Mouse (Mus musculus) left cerebral cortex, adult 9 months (tissue): ENCODE results near the gene Rbm33.

Source experiments
- DNase-seq, 2 experiments: peaks; one replicate each; pipeline ENCODE4 v3.0.0; 2022; ENCODE audit warnings: low spot score in 2 of 2

The Rbm33 gene

DNA sequence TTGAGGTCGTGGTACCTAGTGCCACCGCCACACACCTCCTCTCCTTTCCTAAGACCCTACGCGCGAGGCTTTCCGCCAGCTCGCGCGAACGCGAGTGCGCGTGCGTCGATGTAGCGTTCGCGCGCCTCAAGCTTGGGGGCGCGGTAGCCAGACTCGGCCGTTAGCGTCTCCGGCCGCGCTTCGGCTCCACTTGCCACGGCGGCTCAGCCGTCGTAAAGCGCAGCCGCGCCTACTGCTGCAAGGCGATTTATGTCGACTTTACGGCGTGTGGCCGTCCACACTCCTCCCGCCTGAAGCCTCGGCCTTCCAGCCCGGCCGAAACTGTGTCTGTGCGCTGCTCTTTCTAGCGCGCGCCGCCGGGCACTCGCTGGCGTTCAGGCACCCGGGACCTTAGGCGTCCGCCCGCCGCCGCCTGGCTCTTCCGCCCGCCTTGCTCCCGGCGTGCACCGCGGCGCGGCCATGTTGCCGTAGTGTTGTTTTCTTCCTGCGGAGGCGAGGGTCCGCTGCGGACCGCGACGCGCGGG lies at the start of gene Rbm33:
Gene Rbm33 (plus strand): TSS at position 400 of the 524 bp plus-strand sequence.
- peak; percentile 68 to 86 for DNase-seq

DNA sequence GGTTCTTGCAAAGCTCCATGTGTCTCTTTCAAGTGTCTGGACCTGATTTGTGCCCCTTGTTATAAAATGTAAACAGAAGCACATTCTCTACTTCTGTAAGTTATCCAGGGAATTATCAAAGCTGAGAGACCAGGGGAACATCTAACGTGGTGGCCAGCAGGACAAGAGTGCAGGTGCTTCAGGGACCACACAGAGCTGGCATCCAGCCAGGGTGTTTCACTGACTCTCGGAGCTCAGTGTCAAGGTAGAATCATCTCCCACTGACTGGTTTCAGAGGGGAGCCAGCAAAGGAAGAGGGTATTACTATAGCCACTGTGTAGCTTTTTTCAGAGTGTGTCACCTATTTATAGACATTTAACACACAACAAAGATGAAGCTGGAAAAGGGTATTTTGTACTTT lies 49.3 kb upstream of the Rbm33 start:
- no peak for DNase-seq

DNA sequence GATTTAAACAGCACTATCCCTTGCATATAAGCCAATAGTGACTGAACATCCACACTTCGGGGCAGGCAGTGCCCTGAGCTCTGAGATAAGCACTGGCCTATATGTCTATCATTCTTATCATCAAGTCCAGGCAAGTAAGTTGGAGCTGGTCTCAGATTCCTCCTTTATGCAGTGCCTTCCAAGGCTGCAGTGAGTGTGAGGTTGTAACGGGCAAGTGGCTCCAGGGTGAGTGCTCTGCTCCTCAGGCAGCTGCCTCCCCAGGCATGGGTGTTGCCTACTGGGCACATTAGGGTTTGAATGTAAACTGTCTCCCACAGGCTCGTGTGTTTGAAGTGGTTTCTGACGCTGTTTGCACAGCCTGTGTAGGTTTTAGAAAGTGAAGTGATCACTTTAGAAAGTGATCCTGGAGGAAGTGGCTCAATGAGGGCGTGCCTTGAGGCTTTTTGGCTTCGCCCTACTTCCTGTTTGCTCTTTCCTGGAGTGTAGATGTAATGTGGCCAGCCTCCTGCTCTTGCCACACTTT lies 47.4 kb upstream of the Rbm33 start:
- DNase-seq, result no peak

DNA sequence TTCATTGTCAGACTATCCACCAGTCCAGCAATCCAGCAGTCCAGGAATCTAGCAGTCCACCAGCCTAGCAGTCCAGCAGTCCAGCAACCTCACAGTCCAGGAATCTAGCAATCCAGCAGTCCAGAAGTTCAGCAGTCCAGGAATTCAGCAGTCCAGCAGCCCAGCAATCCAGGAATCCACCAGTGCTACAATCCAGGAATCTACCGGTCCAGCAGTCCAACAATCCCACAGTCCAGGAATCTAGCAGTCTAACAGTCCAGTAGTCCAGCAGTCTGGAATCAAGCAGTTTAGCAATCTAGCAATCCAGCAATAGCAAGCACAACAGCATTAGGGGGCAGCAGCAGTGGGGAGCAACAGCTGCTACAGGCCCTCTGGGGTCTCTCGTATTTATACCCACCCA lies 44.1 kb upstream of the Rbm33 start:
- no peak for DNase-seq

DNA sequence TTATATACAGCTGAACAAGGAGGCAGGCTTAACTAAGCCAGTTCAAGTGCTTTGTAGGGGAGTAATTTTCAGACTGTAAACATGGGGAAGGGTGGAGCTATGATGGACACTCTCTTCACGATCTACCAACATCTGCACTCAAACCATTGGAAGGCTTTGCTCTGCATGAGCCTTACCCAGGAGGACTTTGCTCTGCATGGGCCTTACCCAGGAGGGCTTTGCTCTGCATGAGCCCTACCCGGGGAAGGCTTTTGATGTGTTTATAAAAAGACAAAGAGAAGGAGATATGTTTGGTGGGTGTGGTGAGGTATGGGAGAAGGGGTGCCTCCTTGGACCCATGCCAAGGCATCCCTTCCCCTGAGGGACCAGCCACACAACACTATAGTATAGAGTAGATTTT lies 39.6 kb upstream of the Rbm33 start:
- DNase-seq, result no peak

DNA sequence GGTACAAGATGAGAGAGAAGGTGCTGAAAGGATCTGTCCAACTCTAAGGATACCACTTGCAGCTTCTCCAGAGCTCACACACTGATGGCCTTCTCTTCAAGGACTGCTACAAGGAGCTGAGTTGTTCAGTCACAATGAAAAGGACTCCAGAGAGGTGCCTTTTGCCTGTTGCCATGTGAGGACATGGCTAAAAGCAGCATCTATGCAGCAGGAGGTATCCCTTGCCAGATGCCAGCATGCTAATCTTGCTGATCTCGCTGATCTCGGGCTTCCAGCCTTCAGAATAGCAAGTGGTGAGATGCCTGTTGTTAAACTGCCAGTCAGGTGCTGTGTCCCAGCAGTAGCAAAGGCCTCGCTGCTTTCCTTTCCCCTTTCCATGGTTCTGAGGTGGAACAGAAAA lies 27.8 kb upstream of the Rbm33 start:
- no peak for DNase-seq

DNA sequence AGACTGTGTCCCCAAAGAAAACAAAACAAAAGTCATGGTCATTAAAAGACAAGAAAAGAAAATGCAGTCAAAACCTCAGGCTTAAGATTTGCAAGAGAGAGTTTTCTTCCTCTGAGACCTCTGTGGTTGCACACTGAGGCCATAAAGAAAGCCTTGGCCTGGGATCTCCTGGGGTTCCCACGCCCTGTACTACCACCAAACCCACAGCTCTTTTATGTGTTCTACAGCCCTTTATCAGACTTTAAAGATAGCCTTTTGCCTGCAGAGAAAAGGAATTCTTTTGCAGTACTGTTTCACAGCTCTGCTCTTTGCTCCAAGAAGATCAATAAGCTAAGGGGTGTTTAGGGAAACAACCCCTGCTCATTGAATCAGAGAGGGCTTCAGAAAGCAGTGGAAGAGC lies 26.3 kb upstream of the Rbm33 start:
- no peak for DNase-seq

DNA sequence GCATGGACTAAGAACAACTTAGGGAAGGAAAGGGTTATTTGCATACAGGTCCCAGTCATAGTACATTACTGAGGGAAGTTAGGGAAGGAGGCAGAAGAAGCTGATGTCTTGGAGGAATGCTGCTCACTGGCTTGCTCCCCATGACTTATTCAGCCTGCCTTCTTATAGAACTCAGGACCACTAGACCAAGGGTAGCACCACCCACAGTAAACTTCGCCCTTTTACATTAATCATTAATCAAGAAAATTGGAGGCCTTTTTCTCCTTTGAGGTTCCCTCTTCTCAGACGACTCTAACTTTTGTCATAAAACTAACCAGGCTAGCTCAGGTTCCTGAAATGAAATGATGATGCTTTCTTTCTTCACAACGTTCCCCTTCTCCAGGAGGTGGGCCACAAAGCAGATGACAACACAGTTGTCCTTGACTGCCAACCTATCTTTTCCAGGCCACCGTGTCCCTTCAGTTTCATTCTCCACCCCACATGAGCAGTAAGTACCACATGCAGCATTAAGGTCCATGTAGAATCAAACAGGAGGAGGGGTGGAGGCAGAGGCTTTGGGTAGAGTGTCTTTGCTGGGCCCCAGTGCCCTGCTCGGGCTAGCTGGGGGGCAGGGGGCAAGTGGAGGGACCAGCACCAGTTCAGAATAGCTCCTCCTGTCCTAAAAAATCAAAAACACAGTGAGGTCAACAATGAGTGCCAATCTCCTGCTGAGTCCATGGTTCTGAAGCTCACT lies 25.6 kb upstream of the Rbm33 start:
- no peak for DNase-seq

DNA sequence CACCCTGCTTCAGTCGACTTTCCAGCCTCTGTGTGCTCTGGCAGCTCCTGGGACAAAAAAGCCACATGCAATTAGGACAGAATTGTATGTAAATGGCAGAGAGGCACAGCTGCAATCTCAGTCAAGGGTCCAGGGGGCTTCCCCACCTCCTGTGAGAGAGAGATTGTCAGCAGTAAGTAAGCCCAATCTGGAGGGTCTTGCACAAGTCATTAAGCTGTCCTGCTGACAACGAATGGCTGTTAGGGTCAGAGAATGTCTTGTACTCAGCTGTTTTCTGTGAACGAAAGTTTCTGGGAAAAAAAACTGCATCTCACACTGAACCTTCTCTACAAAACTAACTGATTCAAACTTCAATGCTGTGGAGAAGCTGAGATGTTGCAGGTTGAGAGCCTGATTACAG lies 24.6 kb upstream of the Rbm33 start:
- no peak for DNase-seq

DNA sequence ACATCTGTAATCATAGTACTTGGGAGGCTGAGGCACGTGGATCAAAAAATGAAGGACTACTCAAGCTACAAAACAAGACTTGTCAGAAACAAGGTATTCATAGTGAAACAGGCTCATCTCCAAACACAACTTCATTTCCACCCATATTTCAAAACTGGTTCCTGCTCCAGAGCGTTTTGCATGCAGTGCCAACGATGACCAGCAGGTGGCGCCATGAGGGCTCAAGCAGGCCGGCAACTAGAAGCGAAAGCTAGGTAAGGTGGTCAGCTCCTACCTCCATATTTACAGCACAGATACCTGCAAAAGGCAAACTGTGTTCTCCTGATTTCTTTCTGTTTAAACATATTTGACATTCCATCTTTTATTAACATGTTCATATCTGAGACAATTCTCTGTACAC lies 22.9 kb upstream of the Rbm33 start:
- DNase-seq, result peak in 1 of 2 experiments; percentile 87

DNA sequence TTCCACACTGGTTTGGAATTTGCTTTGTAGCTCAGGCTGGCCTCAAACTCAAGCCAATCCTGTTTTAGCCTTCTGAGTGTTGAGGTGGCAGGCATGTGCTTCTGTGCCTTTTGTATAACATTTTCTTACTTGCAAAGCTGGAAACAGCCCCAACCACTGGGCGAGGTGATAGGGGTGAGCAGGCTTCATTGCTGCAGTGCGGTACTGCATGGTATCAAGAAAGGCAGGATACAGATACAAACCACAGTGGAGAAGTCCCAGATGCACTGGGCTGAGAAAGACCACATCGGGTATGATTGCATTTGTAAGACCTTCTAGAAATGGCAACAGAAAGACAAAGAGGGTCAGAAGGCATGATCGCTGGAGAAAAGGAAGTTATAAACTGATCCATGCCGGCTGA lies 18.8 kb upstream of the Rbm33 start:
- no peak for DNase-seq

DNA sequence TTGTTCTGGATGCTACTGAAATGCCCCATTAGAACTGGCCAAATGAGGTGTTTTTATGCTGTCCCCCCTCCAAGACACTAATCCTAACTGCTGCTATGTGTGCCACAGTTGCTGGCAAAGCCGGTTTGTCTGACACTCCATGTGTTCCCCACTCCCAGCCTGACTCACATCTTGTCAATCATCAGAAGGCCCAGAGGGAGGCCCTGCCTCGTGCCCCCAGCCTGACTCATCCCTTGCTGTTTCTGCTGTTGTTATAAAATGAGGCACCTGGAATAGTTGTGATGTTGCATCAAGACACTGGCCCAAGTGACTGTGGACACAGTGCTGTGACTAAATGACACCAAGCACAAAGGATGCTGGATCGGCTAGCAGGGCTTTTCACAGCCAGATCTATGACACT lies 18.2 kb upstream of the Rbm33 start:
- no peak for DNase-seq

DNA sequence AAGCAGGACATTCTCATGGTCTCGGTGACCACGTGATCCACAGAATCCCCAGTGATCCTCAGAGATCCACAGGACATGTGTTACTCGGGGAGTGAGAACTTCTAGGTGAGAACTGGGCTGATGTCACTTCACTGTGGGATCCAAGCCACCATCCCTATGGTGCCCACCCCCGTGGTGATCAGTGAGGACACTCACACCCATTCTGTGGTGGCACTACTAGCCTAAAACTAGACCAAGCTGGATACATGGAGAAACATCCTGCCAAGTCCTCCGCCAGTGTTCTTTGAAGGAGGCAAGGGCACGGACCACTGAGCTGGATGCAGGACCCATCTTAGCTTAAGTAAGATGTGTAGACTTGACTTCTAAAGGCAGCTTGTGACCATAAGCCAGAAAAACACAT lies 17.6 kb upstream of the Rbm33 start:
- DNase-seq, result no peak

DNA sequence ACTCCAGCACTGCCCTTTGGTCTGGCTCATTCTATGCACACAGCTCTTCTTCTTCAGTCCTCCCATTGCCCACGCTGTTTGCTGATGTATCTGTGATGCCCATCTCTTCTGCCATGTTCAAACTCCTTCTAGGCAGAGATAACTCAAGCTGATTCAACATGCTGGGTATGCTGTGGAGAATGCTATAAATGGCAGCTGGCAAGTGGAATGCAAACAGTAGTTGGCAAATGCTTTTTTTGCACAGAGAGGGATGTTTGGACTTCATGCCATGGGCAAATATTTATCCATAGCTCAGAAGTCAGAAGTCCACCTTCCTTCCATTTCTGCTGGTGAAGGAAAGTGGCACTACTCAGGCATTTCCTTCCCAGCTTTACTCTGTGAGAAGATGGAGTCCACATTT lies 14.2 kb upstream of the Rbm33 start:
- DNase-seq, result no peak

DNA sequence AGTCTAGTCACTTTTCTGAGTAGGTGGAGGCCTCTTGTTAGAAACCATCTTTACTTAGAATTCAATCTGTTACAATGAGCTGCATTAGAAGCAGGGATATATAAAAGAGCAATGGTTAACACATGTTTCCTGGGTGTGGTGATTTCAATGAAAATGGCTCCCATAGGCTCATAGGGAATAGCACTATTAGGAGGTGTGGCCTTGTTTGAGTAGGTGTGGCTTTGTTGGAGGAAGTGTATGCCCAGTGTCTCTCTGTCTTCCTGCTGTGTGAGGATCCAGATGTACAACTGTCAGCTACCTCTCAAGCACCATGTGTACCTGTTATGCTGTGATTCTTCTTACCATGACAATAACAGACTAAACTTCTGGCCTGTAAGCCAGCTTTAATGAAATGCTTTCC lies 12.4 kb upstream of the Rbm33 start:
- DNase-seq, result no peak

DNA sequence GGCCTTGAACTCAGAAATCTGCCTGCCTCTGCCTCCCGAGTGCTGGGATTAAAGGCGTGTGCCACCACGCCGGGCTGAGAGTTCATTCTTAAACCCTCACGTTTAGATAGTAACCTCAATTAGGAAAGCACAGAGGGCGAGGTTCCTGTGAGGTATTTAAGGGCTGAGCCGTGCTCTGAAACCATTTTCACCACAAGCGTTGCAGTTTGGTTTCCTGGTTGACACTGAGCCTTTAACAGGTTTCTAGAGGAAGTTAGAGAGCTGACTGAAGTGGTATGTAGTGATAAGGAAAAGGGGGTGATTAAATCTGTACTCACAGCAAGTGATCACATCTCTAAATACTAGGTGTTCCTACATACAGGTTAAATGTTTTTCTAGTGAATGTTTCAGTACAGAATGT lies 1.4 kb upstream of the Rbm33 start:
- DNase-seq, result no peak

DNA sequence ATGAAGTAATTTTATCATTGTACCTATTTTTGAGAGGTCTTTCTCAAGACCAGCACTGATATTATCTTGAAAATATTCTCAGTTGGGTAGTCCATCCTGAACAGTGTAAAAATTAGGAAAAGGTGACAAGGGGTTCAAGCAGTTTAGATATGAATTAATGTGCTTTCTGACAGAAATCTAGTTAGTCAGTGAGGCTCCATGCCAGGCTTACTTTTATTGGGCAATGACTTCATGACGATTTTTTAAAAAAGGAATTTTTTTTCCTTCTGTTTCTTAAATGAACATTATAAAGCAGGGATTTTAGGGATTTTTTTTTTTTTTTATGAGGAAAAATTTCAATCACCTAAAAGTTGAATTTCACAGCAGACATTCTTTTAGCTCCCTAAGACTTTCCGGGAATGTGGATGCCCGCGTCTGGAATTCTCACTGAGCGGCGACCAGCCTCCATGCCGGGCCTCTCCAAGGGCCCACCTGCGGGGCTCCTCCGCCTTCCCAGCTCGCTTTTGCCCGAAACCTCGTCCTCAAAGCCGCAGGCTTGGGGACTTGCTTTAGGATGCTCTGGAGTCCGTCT lies 685 bp upstream of the Rbm33 start:
- DNase-seq, result peak in 1 of 2 experiments; percentile 11

DNA sequence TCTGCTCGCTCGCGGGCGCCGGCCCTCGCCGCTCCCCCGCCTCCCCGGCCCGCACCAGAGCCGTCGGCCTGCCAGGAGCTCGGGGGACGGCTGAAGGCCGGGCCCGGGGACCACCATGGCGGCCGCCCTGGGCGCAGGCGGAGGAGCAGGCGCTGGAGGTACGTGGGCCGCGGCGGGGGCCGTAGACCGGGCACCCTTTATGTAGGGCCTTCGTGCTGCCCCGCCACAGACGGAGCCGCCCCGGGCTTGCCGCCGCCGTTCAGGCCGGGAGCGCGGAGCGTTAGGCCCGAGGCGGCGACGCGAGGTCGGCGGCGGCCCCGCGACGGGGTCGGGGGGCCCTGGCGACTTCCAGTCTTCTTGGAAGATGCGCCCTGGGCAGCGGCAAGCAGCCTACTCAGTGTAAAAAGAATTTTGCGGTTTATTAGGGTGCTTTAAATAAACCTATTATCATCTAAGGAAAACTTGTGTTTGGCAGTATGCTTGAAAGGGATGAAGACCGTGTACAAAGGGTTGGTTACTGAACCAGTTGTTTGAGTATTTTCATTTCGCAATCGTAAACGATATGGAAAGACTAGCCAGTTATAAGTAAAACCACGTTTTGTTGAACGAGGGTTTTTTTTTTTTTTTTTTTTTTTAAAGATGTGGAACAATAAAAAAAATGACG lies 464 bp downstream of the Rbm33 start:
- no peak for DNase-seq

DNA sequence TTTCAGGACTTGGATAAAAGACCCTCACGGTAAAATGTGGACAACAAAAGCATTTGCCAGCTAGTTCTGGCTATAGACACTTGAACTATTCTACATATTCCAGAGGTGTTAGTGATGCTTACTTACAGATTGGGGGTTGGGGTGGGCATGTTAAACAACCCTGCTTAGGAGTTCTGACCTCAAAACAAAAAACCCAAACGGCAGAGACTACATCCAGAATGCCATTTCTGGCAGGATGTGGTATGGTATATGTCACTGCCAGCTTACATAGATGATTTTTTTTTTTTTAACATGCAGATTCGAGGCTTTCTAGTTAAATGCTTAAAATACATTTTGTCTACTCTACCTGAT lies 971 bp downstream of the Rbm33 start:
- no peak for DNase-seq

DNA sequence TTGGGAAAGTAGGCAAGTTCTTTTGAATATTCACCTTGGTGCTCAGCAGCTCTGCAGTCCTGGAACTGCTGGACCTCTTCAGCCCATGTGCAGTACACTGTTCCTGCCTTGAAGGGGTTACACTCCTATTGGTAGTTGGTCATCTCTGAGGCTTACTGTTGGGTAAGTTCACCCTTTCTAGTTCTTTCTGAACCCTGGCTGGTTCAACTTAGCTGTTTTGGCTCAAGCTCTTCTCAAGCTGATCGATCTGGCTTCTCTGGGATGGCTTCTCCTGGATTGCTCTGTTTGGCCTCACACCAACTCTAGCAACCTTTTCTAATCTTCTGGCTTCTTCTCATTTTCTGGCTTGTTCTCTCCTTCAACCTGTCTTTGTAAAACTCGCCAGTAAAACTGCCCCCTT lies 1.8 kb downstream of the Rbm33 start:
- DNase-seq, result no peak

DNA sequence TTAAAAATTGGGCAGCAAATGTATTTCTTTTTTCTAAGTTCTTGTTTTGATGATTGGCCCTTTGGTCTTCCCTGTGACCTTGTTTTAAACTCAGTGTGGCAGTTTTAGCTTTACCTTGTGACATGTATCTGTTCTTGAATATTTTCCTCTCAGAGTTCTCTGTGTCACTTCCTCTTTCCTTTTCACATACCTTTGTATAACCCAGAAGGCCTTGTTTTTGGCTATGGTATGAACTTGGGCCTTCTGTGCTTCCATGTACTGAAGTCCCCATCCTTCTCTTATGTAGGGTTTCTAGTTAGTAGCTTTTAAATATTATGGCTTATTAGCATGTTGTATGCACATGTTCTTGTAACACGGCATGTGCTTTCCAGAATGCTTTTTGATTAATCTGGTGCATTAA lies 4.8 kb downstream of the Rbm33 start:
- no peak for DNase-seq

DNA sequence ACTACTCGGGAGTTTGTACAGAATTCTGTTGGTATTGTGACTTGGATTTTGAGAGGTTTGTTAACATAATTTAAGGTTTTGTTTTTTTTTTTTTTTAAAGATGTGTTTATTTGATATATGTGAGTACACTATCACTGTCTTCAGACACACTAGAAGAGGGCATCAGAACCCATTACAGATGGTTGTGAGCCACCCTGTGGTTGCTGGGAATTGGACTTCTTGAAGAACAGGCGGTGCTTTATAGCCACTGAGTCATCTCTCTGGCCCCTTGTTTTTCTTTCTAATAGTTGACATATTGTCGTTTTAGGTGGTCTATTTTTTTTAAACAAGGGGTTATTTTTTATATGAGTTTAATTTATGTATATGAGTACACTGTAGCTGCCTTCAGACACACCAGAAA lies 5.3 kb downstream of the Rbm33 start:
- no peak for DNase-seq

DNA sequence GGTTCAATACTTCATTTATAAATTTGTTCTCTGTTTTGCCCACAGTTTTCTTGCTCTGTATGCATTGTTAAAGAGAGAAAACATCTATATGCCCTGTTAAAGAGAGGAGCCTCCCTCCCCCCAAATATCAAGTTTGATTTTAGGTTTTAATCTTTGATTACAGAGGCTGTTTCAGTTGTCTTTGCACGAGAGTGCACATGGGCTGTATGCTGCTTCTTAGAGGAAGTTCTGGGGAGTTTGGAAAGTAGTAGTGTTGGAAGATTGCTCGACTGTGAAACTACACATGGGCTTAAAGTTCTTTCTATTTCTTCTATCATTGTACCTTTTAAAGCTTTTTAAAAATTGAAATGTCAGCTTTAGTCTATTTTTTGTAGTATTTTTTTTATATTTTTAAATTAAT lies 6.9 kb downstream of the Rbm33 start:
- DNase-seq, result no peak
